Comparison of ENCODE assay signal across 23 mouse cellular contexts in the genomic region with DNA sequence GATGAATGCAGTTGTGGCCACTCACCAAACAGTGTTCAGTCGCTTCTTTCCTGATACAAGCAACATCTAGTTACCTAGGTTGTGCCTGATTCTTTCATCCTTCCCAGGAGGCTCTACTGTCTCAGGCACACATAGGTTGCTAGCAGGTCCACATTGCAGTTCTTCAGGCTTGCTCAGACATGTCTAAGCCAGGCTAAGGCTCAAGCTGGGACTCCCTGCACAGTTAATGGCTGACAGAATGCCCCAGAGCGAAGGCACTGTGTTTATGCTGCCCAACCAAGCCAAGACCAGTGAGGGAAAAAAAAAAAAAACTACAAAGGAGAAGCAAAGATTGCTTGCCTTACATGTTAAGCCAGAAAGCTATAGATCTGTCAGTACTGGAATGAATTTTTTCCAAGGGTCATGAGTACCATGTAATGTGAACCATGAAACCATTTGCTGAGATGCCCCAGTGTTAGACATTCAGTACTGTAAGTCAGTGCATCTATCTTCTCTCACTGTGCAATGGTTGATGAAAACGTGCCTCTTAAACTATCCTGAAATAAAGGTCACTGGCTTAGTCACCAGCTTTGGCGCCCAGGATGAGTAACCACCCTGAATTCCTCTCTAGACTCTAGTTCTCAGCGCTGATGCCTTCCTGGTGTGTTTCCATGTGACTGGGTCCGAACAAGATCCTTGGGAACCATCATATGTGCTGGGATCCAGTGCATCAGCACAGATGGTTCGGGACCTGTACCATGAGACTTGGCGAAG.
DNase-seq lines count a peak whose midpoint lies in the region; ATAC-seq lines count a peak whose summit lies in the region.
"Had no signal": no experiment of that assay in that cellular context is flagged by ENCODE, and none has a peak within 500 bp of the region (broad histone marks: within the 10 kb centered on the region; RNA-seq: fewer than 3 reads in every experiment).

No protein-coding gene starts in this region.

- no peaks in the 10 kb centered on the region for H3K36me3 ChIP-seq in midbrain, embryonic 11.5 days (ENCODE audit: control insufficient read depth, insufficient read depth, low read length)
- H3K36me3 ChIP-seq in midbrain, embryonic 15.5 days (replicated peaks), result no peaks in the 10 kb centered on the region
- H3K36me3 ChIP-seq: hindbrain, embryonic 15.5 days; liver, embryonic 13.5 days; midbrain, embryonic 12.5 days; neural tube, embryonic 12.5 days had no signal

- H3K9ac ChIP-seq in midbrain, embryonic 11.5 days (ENCODE audit: low read length), result no peak overlapping the region
- no peak overlapping the region for H3K9ac ChIP-seq in midbrain, embryonic 15.5 days
- H3K9ac ChIP-seq: forebrain, embryonic 13.5 days; hindbrain, embryonic 15.5 days; liver, embryonic 13.5 days; midbrain, embryonic 12.5 days; neural tube, embryonic 12.5 days had no signal

- WGBS in midbrain, embryonic 11.5 days, result 85% methylated on average over 8 of the region's 8 CpGs
- WGBS in midbrain, embryonic 15.5 days, result 87% methylated on average over 8 of the region's 8 CpGs

- no peaks in the 10 kb centered on the region for H3K4me1 ChIP-seq in midbrain, embryonic 11.5 days (ENCODE audit: control insufficient read depth, insufficient read depth, low read length)
- H3K4me1 ChIP-seq in midbrain, embryonic 15.5 days, result no peaks in the 10 kb centered on the region
- H3K4me1 ChIP-seq: forebrain, embryonic 13.5 days; hindbrain, embryonic 15.5 days; liver, embryonic 13.5 days; midbrain, embryonic 12.5 days; neural tube, embryonic 12.5 days had no signal

- ATAC-seq in midbrain, embryonic 11.5 days (ENCODE audit: low FRiP score), result no peak
- no peak for ATAC-seq in midbrain, embryonic 15.5 days (replicated peaks)
- ATAC-seq: forebrain, embryonic 13.5 days had no signal

- H3K27ac ChIP-seq in midbrain, embryonic 11.5 days (ENCODE audit: low read depth, low read length), result no peak overlapping the region
- H3K27ac ChIP-seq in midbrain, embryonic 15.5 days, result no peak overlapping the region
- H3K27ac ChIP-seq: forebrain, embryonic 13.5 days; hindbrain, embryonic 15.5 days; liver, embryonic 13.5 days; midbrain, embryonic 12.5 days; neural tube, embryonic 12.5 days had no signal

- no peak overlapping the region for H3K4me3 ChIP-seq in midbrain, embryonic 11.5 days (ENCODE audit: low read depth, low read length)
- no peak overlapping the region for H3K4me3 ChIP-seq in midbrain, embryonic 15.5 days
- H3K4me3 ChIP-seq: erythroblast, embryonic 14.5 days; forebrain, embryonic 13.5 days; hindbrain, embryonic 15.5 days; liver, embryonic 13.5 days; midbrain, embryonic 12.5 days; neural tube, embryonic 12.5 days had no signal

- H3K9me3 ChIP-seq in midbrain, embryonic 11.5 days (ENCODE audit: control insufficient read depth, low read length), result no peaks in the 10 kb centered on the region
- H3K9me3 ChIP-seq in midbrain, embryonic 15.5 days, result no peaks in the 10 kb centered on the region
- H3K9me3 ChIP-seq: forebrain, embryonic 13.5 days; hindbrain, embryonic 15.5 days; liver, embryonic 13.5 days; midbrain, embryonic 12.5 days; neural tube, embryonic 12.5 days had no signal

- no peaks in the 10 kb centered on the region for H3K27me3 ChIP-seq in midbrain, embryonic 11.5 days (ENCODE audit: control insufficient read depth, insufficient read depth, low read length)
- H3K27me3 ChIP-seq in midbrain, embryonic 15.5 days (replicated peaks), result no peaks in the 10 kb centered on the region
- H3K27me3 ChIP-seq: hindbrain, embryonic 15.5 days; liver, embryonic 13.5 days; midbrain, embryonic 12.5 days; neural tube, embryonic 12.5 days had no signal

- peak; percentile 82 for DNase-seq in adrenal gland, adult 2 months
- no peak for DNase-seq in adrenal gland, postnatal 4 days (ENCODE audit: low spot score in 2 of 2)
- DNase-seq in midbrain, embryonic 11.5 days (ENCODE audit: low spot score, missing footprints), result peak; percentile 17
- peak; percentile 62 to 72 for DNase-seq in adrenal gland, postnatal 36 days
- DNase-seq in right cerebral cortex, adult 2 months (ENCODE audit: low spot score in 2 of 2), result no peak
- no peak for DNase-seq in B cell, adult 2 months
- no peak for DNase-seq in left cerebral cortex, adult 18-20 months (ENCODE audit: low spot score in 2 of 2)
- DNase-seq: cerebellum, adult 11-12 months; cerebellum, postnatal 10 days; heart, adult 11 months; kidney, adult 9 months; liver, embryonic 13.5 days; lung, adult 2 months; lung, postnatal 14 days; right cerebral cortex, postnatal 4 days; thymus, adult 2 months had no signal

- H3K4me2 ChIP-seq in midbrain, embryonic 11.5 days, result no peak overlapping the region
- no peak overlapping the region for H3K4me2 ChIP-seq in midbrain, embryonic 15.5 days
- H3K4me2 ChIP-seq: forebrain, embryonic 13.5 days; heart, embryonic 11.5 days; hindbrain, embryonic 15.5 days; liver, embryonic 13.5 days; midbrain, embryonic 12.5 days; neural tube, embryonic 12.5 days had no signal

Comparison
In these comparisons a context has a peak if more than half of its experiments do, and no peak if none do; other contexts are left out.
1. DNase-seq: peak in adrenal gland, adult 2 months (single experiment), midbrain, embryonic 11.5 days (single experiment) and adrenal gland, postnatal 36 days (2 of 2); none in adrenal gland, postnatal 4 days (0 of 2), right cerebral cortex, adult 2 months (0 of 2), B cell, adult 2 months (0 of 2) and left cerebral cortex, adult 18-20 months (0 of 2).